ENCODE assay signal across 8 mouse cellular contexts in genomic region chr11:4949256-4950044, GRCm38 (mm10). TPM values are rescaled to one million over a fixed set of nuclear protein-coding genes. Genes with fewer than 3 reads are reported as not detected.
DNase-seq lines count a peak whose midpoint lies in the region; ATAC-seq and TF ChIP-seq lines count a peak whose summit lies in the region.

No protein-coding gene starts in this region.

- peaks cover 81% of the 10 kb centered on the region for H3K27me3 ChIP-seq in midbrain, embryonic 14.5 days (ENCODE audit: control insufficient read depth, insufficient read depth, low read length)

- H3K9me3 ChIP-seq in midbrain, embryonic 14.5 days (ENCODE audit: control insufficient read depth, low read length): no peaks in the 10 kb centered on the region

- H3K9ac ChIP-seq in midbrain, embryonic 14.5 days (replicated peaks; ENCODE audit: low read length): peak overlapping the region; percentile 76

- peak overlapping the region; percentile 93 for H3K27ac ChIP-seq in layer of hippocampus, adult 2 months
- H3K27ac ChIP-seq in midbrain, embryonic 14.5 days (replicated peaks; ENCODE audit: low read depth, low read length): no peak overlapping the region

- H3K4me3 ChIP-seq in layer of hippocampus, adult 2 months: peak overlapping the region; percentile 73
- H3K4me3 ChIP-seq in midbrain, embryonic 14.5 days (replicated peaks; ENCODE audit: low read depth, low read length): peak overlapping the region; percentile 67

- ATAC-seq in midbrain, embryonic 14.5 days (ENCODE audit: low FRiP score, low TSS enrichment): no peak

- peaks cover 15% of the 10 kb centered on the region for H3K4me1 ChIP-seq in midbrain, embryonic 14.5 days (ENCODE audit: control insufficient read depth, insufficient read depth, low read length)

- TF ChIP-seq CTCF in layer of hippocampus, adult 2 months (conservative IDR thresholded peaks at IDR 0.05): peak; percentile 7; the same call in 1 of the 2 replicates

- no peak for DNase-seq in layer of hippocampus, adult 2 months (ENCODE audit: low spot score in 2 of 2)
- no peak for DNase-seq in layer of hippocampus, adult 11-12 months (ENCODE audit: low spot score)
- peak; percentile 83 for DNase-seq in adrenal gland, postnatal 14 days
- peak; percentile 71 for DNase-seq in forelimb bud, embryonic 11.5 days (ENCODE audit: low read depth, low spot score)
- peak; percentile 91 to 92 for DNase-seq in kidney, postnatal 4 days
- DNase-seq in midbrain, embryonic 14.5 days: peak; percentile 66
- peak; percentile 35 for DNase-seq in thymus, postnatal 25 days
- DNase-seq in frontal cortex, postnatal 14 days (ENCODE audit: low spot score in 2 of 2): no peak

- H3K4me2 ChIP-seq in midbrain, embryonic 14.5 days (ENCODE audit: low read length): peak overlapping the region; percentile 83

- 6% methylated on average over 23 of the region's 23 CpGs for WGBS in midbrain, embryonic 14.5 days

- no peaks in the 10 kb centered on the region for H3K36me3 ChIP-seq in midbrain, embryonic 14.5 days (ENCODE audit: control insufficient read depth, insufficient read depth, low read length)

RNA-seq across cellular contexts. Expression of gene Nefh, which starts 1.6 kb away (rescaled TPM):
- total RNA-seq in layer of hippocampus, adult 2 months (2021): 10 to 100 TPM; 37.2 to 38.0 TPM
- 1.8 and 2.8 TPM in 2 replicates for total RNA-seq in adrenal gland, postnatal 14 days (2021)
- 3.2 and 3.5 TPM in 2 replicates for polyA plus RNA-seq in midbrain, embryonic 14.5 days (2014; fragmentation: Nextera tagmentation; extraction: Ambion mirVana)

RNA-seq across cellular contexts. Expression of gene Ap1b1, which starts 37.2 kb away (rescaled TPM):
- total RNA-seq in layer of hippocampus, adult 2 months (2021): 100 to 1,000 TPM; 144 to 147 TPM
- total RNA-seq in adrenal gland, postnatal 14 days (2021): 59.5 and 77.4 TPM in 2 replicates
- polyA plus RNA-seq in midbrain, embryonic 14.5 days (2014; fragmentation: Nextera tagmentation; extraction: Ambion mirVana): 84.7 and 96.5 TPM in 2 replicates

RNA-seq across cellular contexts. Expression of gene Thoc5, which starts 54.3 kb away (rescaled TPM):
- 10 to 100 TPM; 37.0 to 41.2 TPM for total RNA-seq in layer of hippocampus, adult 2 months (2021)
- total RNA-seq in adrenal gland, postnatal 14 days (2021): 29.9 and 34.6 TPM in 2 replicates
- 60.4 and 66.9 TPM in 2 replicates for polyA plus RNA-seq in midbrain, embryonic 14.5 days (2014; fragmentation: Nextera tagmentation; extraction: Ambion mirVana)

Comparison
In these comparisons a context has a peak if more than half of its experiments do, and no peak if none do; other contexts are left out.
1. DNase-seq: peak in adrenal gland, postnatal 14 days (single experiment), forelimb bud, embryonic 11.5 days (single experiment), kidney, postnatal 4 days (2 of 2), midbrain, embryonic 14.5 days (single experiment) and thymus, postnatal 25 days (single experiment); none in layer of hippocampus, adult 2 months (0 of 2), layer of hippocampus, adult 11-12 months (single experiment) and frontal cortex, postnatal 14 days (0 of 2).
2. RNA of gene Nefh, which starts 1.6 kb away (total RNA-seq): 37.2 to 38.0 TPM in layer of hippocampus, adult 2 months; 1.8 to 2.8 TPM in adrenal gland, postnatal 14 days; every median in the first group is over 10 times any median in the second.